Comparison of ENCODE assay signal across 12 mouse cellular contexts in the genomic region with DNA sequence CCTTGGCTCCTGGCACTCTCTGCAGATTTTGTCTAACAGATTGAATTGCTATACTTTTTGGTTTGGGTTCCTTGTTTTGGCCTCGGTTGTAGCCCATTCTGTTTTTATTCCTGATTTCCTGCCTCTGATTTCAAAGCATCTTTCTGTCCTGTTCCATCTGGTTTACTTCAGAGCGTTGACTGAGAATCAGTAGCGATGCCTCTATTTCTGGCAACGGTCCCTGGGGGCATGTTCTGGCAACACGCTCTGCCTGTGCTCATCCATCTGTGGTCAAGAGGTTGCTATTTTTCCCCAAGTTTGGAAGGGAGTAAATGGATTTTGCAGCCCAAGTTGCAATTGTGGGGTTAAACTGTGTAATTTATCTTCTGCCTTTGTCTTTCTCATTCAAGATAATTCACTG. TPM values are rescaled to one million over a fixed set of nuclear protein-coding genes. Genes with fewer than 3 reads are reported as not detected.
A peak's percentile ranks its signal among the peaks of the same experiment; 100 is the strongest.
DNase-seq lines count a peak whose midpoint lies in the region; ATAC-seq and TF ChIP-seq lines count a peak whose summit lies in the region.
"Had no signal": no experiment of that assay in that cellular context is flagged by ENCODE, and none has a peak within 500 bp of the region (broad histone marks: within the 10 kb centered on the region; RNA-seq: fewer than 3 reads in every experiment).

No protein-coding gene starts in this region.

- H3K4me1 ChIP-seq in midbrain, embryonic 13.5 days (replicated peaks): no peaks in the 10 kb centered on the region
- H3K4me1 ChIP-seq: heart, embryonic 10.5 days; limb, embryonic 13.5 days had no signal

- no peak overlapping the region for H3K4me2 ChIP-seq in midbrain, embryonic 13.5 days (replicated peaks)
- H3K4me2 ChIP-seq: limb, embryonic 13.5 days had no signal

- ATAC-seq in midbrain, embryonic 13.5 days: no peak
- ATAC-seq: Patski had no signal

- no peak overlapping the region for H3K4me3 ChIP-seq in midbrain, embryonic 13.5 days (replicated peaks)
- H3K4me3 ChIP-seq: heart, embryonic 10.5 days; limb, embryonic 13.5 days had no signal

- H3K27ac ChIP-seq in midbrain, embryonic 13.5 days: no peak overlapping the region
- H3K27ac ChIP-seq: heart, embryonic 10.5 days; limb, embryonic 13.5 days had no signal

- no peak for TF ChIP-seq CTCF in brain, embryonic 14.5 days (IDR thresholded peaks at IDR 0.05; ENCODE audit: borderline replicate concordance, extremely low read depth, insufficient read depth, insufficient read length)

- H3K9me3 ChIP-seq in midbrain, embryonic 13.5 days: no peaks in the 10 kb centered on the region
- H3K9me3 ChIP-seq: heart, embryonic 10.5 days; limb, embryonic 13.5 days had no signal

- WGBS in midbrain, embryonic 13.5 days: 83% methylated on average over 5 of the region's 5 CpGs

- H3K36me3 ChIP-seq in midbrain, embryonic 13.5 days: no peaks in the 10 kb centered on the region
- H3K36me3 ChIP-seq: heart, embryonic 10.5 days; limb, embryonic 13.5 days had no signal

- TF ChIP-seq POLR2A in brain, embryonic 14.5 days (IDR thresholded peaks at IDR 0.05; ENCODE audit: borderline replicate concordance, extremely low read depth, insufficient read depth, insufficient read length, poor library complexity, severe bottlenecking): no peak

- H3K27me3 ChIP-seq in midbrain, embryonic 13.5 days: no peaks in the 10 kb centered on the region
- H3K27me3 ChIP-seq: limb, embryonic 13.5 days had no signal

- peak; percentile 7 for DNase-seq in gastrocnemius, postnatal 25 days
- DNase-seq in gastrocnemius, adult 18-20 months (ENCODE audit: low spot score): no peak
- DNase-seq in Muller cell, postnatal 12 days (ENCODE audit: inconsistent ontology term): peak; percentile 47
- DNase-seq in brain, embryonic 14.5 days (ENCODE audit: low read depth): peak; percentile 37
- peak; percentile 62 to 63 for DNase-seq in cerebellum, postnatal 36 days
- no peak for DNase-seq in right cerebral cortex, postnatal 10 days (ENCODE audit: low spot score in 2 of 2)
- DNase-seq in left cerebral cortex, postnatal 36 days (ENCODE audit: low spot score in 2 of 2): no peak
- DNase-seq: kidney, adult 18-20 months had no signal

- intact Hi-C loops in left cerebral cortex, postnatal 36 days (cut with DNase I): no loop called here

- no peak overlapping the region for H3K9ac ChIP-seq in midbrain, embryonic 13.5 days (replicated peaks)
- H3K9ac ChIP-seq: limb, embryonic 13.5 days had no signal

RNA-seq across cellular contexts. Expression of gene Med28, which starts 23.3 kb away (rescaled TPM):
- total RNA-seq in gastrocnemius, postnatal 25 days (2021): 10 to 100 TPM; 46.0 to 48.6 TPM
- 10 to 100 TPM; 52.4 to 57.1 TPM for total RNA-seq in gastrocnemius, adult 18-20 months (2021)
- polyA plus RNA-seq in brain, embryonic 14.5 days (2012; rRNA removed): 133 and 165 TPM in 2 replicates
- 100 to 1,000 TPM in 1 of 2 experiments, 10 to 100 TPM in 1; 98.5 to 101 TPM for total RNA-seq in left cerebral cortex, postnatal 36 days (2021)
- polyA plus RNA-seq in midbrain, embryonic 13.5 days (2015; fragmentation: Nextera tagmentation; extraction: Ambion mirVana): 293 and 294 TPM in 2 replicates

RNA-seq across cellular contexts. Expression of gene Lap3, which starts 50.2 kb away (rescaled TPM):
- 10 to 100 TPM; 55.6 to 57.2 TPM for total RNA-seq in gastrocnemius, postnatal 25 days (2021)
- 10 to 100 TPM; 57.6 to 59.3 TPM for total RNA-seq in gastrocnemius, adult 18-20 months (2021)
- 20.1 and 20.5 TPM in 2 replicates for polyA plus RNA-seq in brain, embryonic 14.5 days (2012; rRNA removed)
- 10 to 100 TPM; 50.4 to 53.7 TPM for total RNA-seq in left cerebral cortex, postnatal 36 days (2021)
- polyA plus RNA-seq in midbrain, embryonic 13.5 days (2015; fragmentation: Nextera tagmentation; extraction: Ambion mirVana): 36.7 and 40.0 TPM in 2 replicates

Comparison
In these comparisons a context has a peak if more than half of its experiments do, and no peak if none do; other contexts are left out.
1. DNase-seq: peak in gastrocnemius, postnatal 25 days (single experiment), Muller cell, postnatal 12 days (single experiment), brain, embryonic 14.5 days (single experiment) and cerebellum, postnatal 36 days (2 of 2); none in gastrocnemius, adult 18-20 months (single experiment), right cerebral cortex, postnatal 10 days (0 of 2) and left cerebral cortex, postnatal 36 days (0 of 2).